Comparison of ENCODE assay signal across 12 mouse cellular contexts in genomic region chr2:160649072-160649471, GRCm38 (mm10). TPM values are rescaled to one million over a fixed set of nuclear protein-coding genes. Genes with fewer than 3 reads are reported as not detected.
DNase-seq lines count a peak whose midpoint lies in the region; ATAC-seq and TF ChIP-seq lines count a peak whose summit lies in the region.
"Had no signal": no experiment of that assay in that cellular context is flagged by ENCODE, and none has a peak within 500 bp of the region (broad histone marks: within the 10 kb centered on the region; RNA-seq: fewer than 3 reads in every experiment).

No protein-coding gene starts in this region.

- no peak overlapping the region for H3K9ac ChIP-seq in heart, embryonic 12.5 days
- peak overlapping the region; percentile 92 for H3K9ac ChIP-seq in CH12.LX (ENCODE audit: insufficient read depth, low read depth)
- H3K9ac ChIP-seq in forebrain, postnatal 0 days: peak overlapping the region; percentile 39
- peak overlapping the region; percentile 49; the same call in 1 of the 2 replicates for H3K9ac ChIP-seq in liver, embryonic 16.5 days (ENCODE audit: low read depth, low read length)

- no peak overlapping the region for H3K27ac ChIP-seq in heart, embryonic 12.5 days (ENCODE audit: poor library complexity, severe bottlenecking)
- no peak overlapping the region for H3K27ac ChIP-seq in CH12.LX (ENCODE audit: insufficient read depth, low read depth)
- no peak overlapping the region for H3K27ac ChIP-seq in forebrain, postnatal 0 days (ENCODE audit: low read depth, low read length)
- no peak overlapping the region for H3K27ac ChIP-seq in liver, embryonic 16.5 days (ENCODE audit: low read length)

- H3K4me1 ChIP-seq in heart, embryonic 12.5 days (replicated peaks): peaks cover 18% of the 10 kb centered on the region
- H3K4me1 ChIP-seq in CH12.LX (ENCODE audit: control insufficient read depth in 1 of 2, insufficient read depth in 2 of 2): peaks cover 6 to 33% of the 10 kb centered on the region in 2 experiments; a peak in 3 of 4 replicates
- H3K4me1 ChIP-seq in forebrain, postnatal 0 days (ENCODE audit: insufficient read depth): peaks cover 19% of the 10 kb centered on the region
- H3K4me1 ChIP-seq in liver, embryonic 16.5 days (ENCODE audit: control insufficient read depth, low read depth, low read length): peaks cover 28% of the 10 kb centered on the region

- dilution Hi-C loops in CH12.LX (cut with MboI; ENCODE audit: extremely low pct_ligation_motif_present, extremely low pct_unique_long_range_greater_than_20kb, low sequenced_read_pairs): no loop called here

- no peaks in the 10 kb centered on the region for H3K27me3 ChIP-seq in heart, embryonic 12.5 days (replicated peaks)
- no peaks in the 10 kb centered on the region for H3K27me3 ChIP-seq in CH12.LX (replicated peaks)
- H3K27me3 ChIP-seq in forebrain, postnatal 0 days (ENCODE audit: insufficient read depth, low read length): no peaks in the 10 kb centered on the region
- no peaks in the 10 kb centered on the region for H3K27me3 ChIP-seq in liver, embryonic 16.5 days (ENCODE audit: control insufficient read depth, insufficient read depth, low read depth, low read length)

- peak overlapping the region; percentile 33; the same call in 1 of the 2 replicates for H3K4me3 ChIP-seq in heart, embryonic 12.5 days
- peak overlapping the region; percentile 49 to 92 (median 85) for H3K4me3 ChIP-seq in CH12.LX (replicated peaks in 1 of 3; ENCODE audit: low read depth in 2 of 3, low read length in 2 of 3, poor library complexity in 1 of 3)
- H3K4me3 ChIP-seq in forebrain, postnatal 0 days (ENCODE audit: low read depth, low read length): peak overlapping the region; percentile 99
- H3K4me3 ChIP-seq in liver, embryonic 16.5 days (ENCODE audit: low read depth, low read length): peak overlapping the region; percentile 59

- 82% methylated on average over 2 of the region's 2 CpGs for WGBS in heart, embryonic 12.5 days
- 69% methylated on average over 2 of the region's 2 CpGs for WGBS in forebrain, postnatal 0 days
- WGBS in liver, embryonic 16.5 days (ENCODE audit: insufficient replicate concordance): 73% methylated on average over 2 of the region's 2 CpGs

- peaks cover 14% of the 10 kb centered on the region for H3K36me3 ChIP-seq in heart, embryonic 12.5 days
- peaks cover 9 to 16% of the 10 kb centered on the region in 2 experiments for H3K36me3 ChIP-seq in CH12.LX (replicated peaks in 1 of 2; ENCODE audit: control insufficient read depth in 1 of 2, insufficient read depth in 1 of 2, low read length in 1 of 2)
- no peaks in the 10 kb centered on the region for H3K36me3 ChIP-seq in forebrain, postnatal 0 days (ENCODE audit: insufficient read depth)
- H3K36me3 ChIP-seq in liver, embryonic 16.5 days (ENCODE audit: control insufficient read depth, insufficient read depth): peaks cover 15% of the 10 kb centered on the region

- no peak overlapping the region for H3K4me2 ChIP-seq in heart, embryonic 12.5 days
- H3K4me2 ChIP-seq in CH12.LX (ENCODE audit: insufficient read depth, low read depth, poor library complexity, severe bottlenecking): peak overlapping the region; percentile 73
- H3K4me2 ChIP-seq in forebrain, postnatal 0 days (ENCODE audit: low read depth): peak overlapping the region; percentile 60
- peak overlapping the region; percentile 65 for H3K4me2 ChIP-seq in liver, embryonic 16.5 days (ENCODE audit: low read depth, low read length)

- TF ChIP-seq EP300 in CH12.LX (IDR thresholded peaks at IDR 0.05; ENCODE audit: low read length): no peak

- H3K79me2 ChIP-seq in CH12.LX (replicated peaks; ENCODE audit: control insufficient read depth, extremely low read depth, insufficient read depth, poor library complexity, severe bottlenecking): peaks cover 57% of the 10 kb centered on the region

- in situ Hi-C loops in CH12.LX (cut with MboI; ENCODE audit: low pct_ligation_motif_present, low pct_unique_long_range_greater_than_20kb, low sequenced_read_pairs): no loop called here

- no peak for TF ChIP-seq CTCF in CH12.LX (conservative IDR thresholded peaks at IDR 0.05 in 1 of 2, IDR thresholded peaks at IDR 0.05 in 1 of 2; ENCODE audit: low read depth in 2 of 2, low read length in 2 of 2)
- TF ChIP-seq CTCF in forebrain, postnatal 0 days (IDR thresholded peaks at IDR 0.05; ENCODE audit: low read depth): no peak

- no peak for TF ChIP-seq RAD21 in CH12.LX (IDR thresholded peaks at IDR 0.05; ENCODE audit: low read depth, low read length)

- H3K9me3 ChIP-seq in heart, embryonic 12.5 days (replicated peaks): no peaks in the 10 kb centered on the region
- H3K9me3 ChIP-seq in CH12.LX (replicated peaks; ENCODE audit: low read length): no peaks in the 10 kb centered on the region
- no peaks in the 10 kb centered on the region for H3K9me3 ChIP-seq in forebrain, postnatal 0 days (ENCODE audit: low read length)
- H3K9me3 ChIP-seq in liver, embryonic 16.5 days (replicated peaks; ENCODE audit: control insufficient read depth, low read length): no peaks in the 10 kb centered on the region

- ATAC-seq in heart, embryonic 12.5 days (ENCODE audit: insufficient number of reproducible peaks, low FRiP score): no peak
- ATAC-seq in forebrain, postnatal 0 days: no peak
- ATAC-seq in liver, embryonic 16.5 days (ENCODE audit: low read depth): no peak
- ATAC-seq: activated CD4-positive, CD25-positive, alpha-beta regulatory T cell, adult 4 months had no signal

- no peak for TF ChIP-seq POLR2A in CH12.LX (IDR thresholded peaks at IDR 0.05; ENCODE audit: low read depth, low read length)

- DNase-seq in heart, adult 11 months: no peak
- no peak for DNase-seq in CH12.LX (ENCODE audit: extremely low read depth)
- no peak for DNase-seq in forebrain, postnatal 0 days
- no peak for DNase-seq in left cerebral cortex, adult 11 months (ENCODE audit: low spot score)
- no peak for DNase-seq in cerebellum, adult 11-12 months
- DNase-seq in testis, postnatal 10 days (ENCODE audit: low spot score): no peak
- DNase-seq: cerebellum, postnatal 14 days; left cerebral cortex, postnatal 4 days; right cerebral cortex, adult 18-20 months had no signal

TF ChIP-seq in CH12.LX, 34 proteins besides CTCF, POLR2A, EP300 and RAD21:
- TF ChIP-seq RCOR1 (conservative IDR thresholded peaks at IDR 0.05; ENCODE audit: low read depth, low read length) (no peak), SIN3A (IDR thresholded peaks at IDR 0.05; ENCODE audit: low read length) (peak; percentile 55; the same call in 1 of the 2 replicates)

RNA-seq across cellular contexts. Expression of gene Top1, which starts 3.4 kb away (rescaled TPM):
- 60.1 and 63.9 TPM in 2 replicates for polyA plus RNA-seq in heart, embryonic 12.5 days (2016; fragmentation: Nextera tagmentation; extraction: Ambion mirVana)
- 91.3 and 150 TPM in 2 replicates for total RNA-seq in CH12.LX (2012; rRNA removed)
- total RNA-seq in CH12.LX (2014; rRNA removed): 89.8 and 91.4 TPM in 2 replicates
- polyA plus RNA-seq in CH12.LX (2012; ENCODE audit: insufficient read length, low read depth): 299 and 312 TPM in 2 replicates
- total RNA-seq in forebrain, postnatal 0 days (2014; rRNA removed): 42.5 and 56.7 TPM in 2 replicates
- 35.4 and 46.1 TPM in 2 replicates for polyA plus RNA-seq in forebrain, postnatal 0 days (2015; fragmentation: Nextera tagmentation; extraction: Ambion mirVana)
- polyA plus RNA-seq in liver, embryonic 16.5 days (2015; fragmentation: Nextera tagmentation; extraction: Ambion mirVana): 55.7 and 60.3 TPM in 2 replicates

Comparison
In these comparisons a context has a peak if more than half of its experiments do, and no peak if none do; other contexts are left out.
1. H3K4me3 ChIP-seq: peak in every context shown above with its lines; median percentile 99 in forebrain, postnatal 0 days; 85 in CH12.LX; 59 in liver, embryonic 16.5 days; 33 in heart, embryonic 12.5 days.